27 mouse cellular contexts compared by ENCODE assay signal in the genomic region with DNA sequence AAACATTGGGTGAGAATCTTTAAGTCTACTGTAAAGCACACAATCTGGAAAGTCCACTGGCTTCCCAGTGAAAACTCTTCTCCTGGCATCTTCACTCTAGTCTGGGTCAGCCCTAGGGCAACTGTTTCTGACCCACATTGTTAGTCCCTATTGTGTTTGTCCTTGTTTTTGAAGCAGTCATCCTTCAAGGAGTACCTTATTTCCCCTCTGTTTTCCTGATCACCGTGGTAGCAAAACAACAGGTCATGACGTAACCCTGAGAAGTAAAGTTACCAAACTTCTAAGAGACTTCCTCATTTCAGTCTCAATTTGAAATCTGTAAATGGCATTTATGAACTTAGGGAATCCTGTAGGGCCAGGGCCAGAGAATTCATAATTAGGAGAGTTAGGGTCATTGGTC. TPM values are rescaled to one million over a fixed set of nuclear protein-coding genes. Genes with fewer than 3 reads are reported as not detected.
DNase-seq lines count a peak whose midpoint lies in the region; ATAC-seq and TF ChIP-seq lines count a peak whose summit lies in the region.
"Had no signal": no experiment of that assay in that cellular context is flagged by ENCODE, and none has a peak within 500 bp of the region (broad histone marks: within the 10 kb centered on the region; RNA-seq: fewer than 3 reads in every experiment).

No protein-coding gene starts in this region.

- TF ChIP-seq CTCF in Patski (IDR thresholded peaks at IDR 0.05): no peak
- no peak for TF ChIP-seq CTCF in intestine, postnatal 0 days (IDR thresholded peaks at IDR 0.05; ENCODE audit: low read depth)

- H3K36me3 ChIP-seq in intestine, postnatal 0 days (ENCODE audit: control insufficient read depth, insufficient read depth): no peaks in the 10 kb centered on the region
- H3K36me3 ChIP-seq in forebrain, embryonic 14.5 days (ENCODE audit: control insufficient read depth, insufficient read depth, low read length): no peaks in the 10 kb centered on the region
- H3K36me3 ChIP-seq: hindbrain, embryonic 15.5 days; intestine, embryonic 15.5 days; limb, embryonic 13.5 days; midbrain, embryonic 15.5 days had no signal

- no peak overlapping the region for H3K27ac ChIP-seq in intestine, postnatal 0 days (ENCODE audit: low read depth, low read length)
- no peak overlapping the region for H3K27ac ChIP-seq in forebrain, embryonic 14.5 days (ENCODE audit: low read depth, low read length)
- H3K27ac ChIP-seq: hindbrain, embryonic 15.5 days; intestine, embryonic 15.5 days; limb, embryonic 13.5 days; midbrain, embryonic 15.5 days had no signal

- POLR2A ChIA-PET in Patski (lab: Charles Lee): no interaction called here

- H3K4me3 ChIP-seq in intestine, postnatal 0 days (ENCODE audit: low read depth, low read length): no peak overlapping the region
- H3K4me3 ChIP-seq in forebrain, embryonic 14.5 days (ENCODE audit: low read depth, low read length): no peak overlapping the region
- H3K4me3 ChIP-seq: hindbrain, embryonic 15.5 days; intestine, embryonic 15.5 days; limb, embryonic 13.5 days; midbrain, embryonic 15.5 days had no signal

- no peak overlapping the region for H3K4me2 ChIP-seq in intestine, postnatal 0 days (replicated peaks; ENCODE audit: low read depth)
- H3K4me2 ChIP-seq in forebrain, embryonic 14.5 days (ENCODE audit: low read length): no peak overlapping the region
- H3K4me2 ChIP-seq: hindbrain, embryonic 15.5 days; intestine, embryonic 15.5 days; limb, embryonic 13.5 days; midbrain, embryonic 15.5 days had no signal

- ATAC-seq in Patski: peak; percentile 86
- peak; percentile 95 for ATAC-seq in megakaryocyte, adult 5-6 weeks (ENCODE audit: poor library complexity, severe bottlenecking)
- ATAC-seq in intestine, postnatal 0 days: no peak
- no peak for ATAC-seq in megakaryocyte-erythroid progenitor cell, adult 5-6 weeks (replicated peaks; ENCODE audit: low FRiP score, low TSS enrichment, poor library complexity, severe bottlenecking)
- ATAC-seq in forebrain, embryonic 14.5 days: no peak
- ATAC-seq: intestine, embryonic 15.5 days; midbrain, embryonic 15.5 days had no signal

- DNase-seq in spleen, postnatal 36 days (ENCODE audit: low spot score in 2 of 2): peak; percentile 12 to 32
- DNase-seq in spleen, postnatal 10 days (ENCODE audit: low spot score in 2 of 2): no peak
- no peak for DNase-seq in Patski (ENCODE audit: low read depth, low spot score)
- no peak for DNase-seq in forebrain, embryonic 14.5 days (ENCODE audit: low spot score)
- DNase-seq: adrenal gland, postnatal 36 days; cerebellum, adult 2 months; cerebellum, postnatal 36 days; heart, postnatal 36 days; right cerebral cortex, adult 18-20 months; thymus, postnatal 25 days had no signal

- 74% methylated on average over 2 of the region's 2 CpGs for WGBS in intestine, postnatal 0 days
- WGBS in forebrain, embryonic 14.5 days: 75% methylated on average over 2 of the region's 2 CpGs

- H3K27me3 ChIP-seq in Patski: no peaks in the 10 kb centered on the region
- H3K27me3 ChIP-seq in intestine, postnatal 0 days (replicated peaks; ENCODE audit: control insufficient read depth, insufficient read depth, low read length): no peaks in the 10 kb centered on the region
- H3K27me3 ChIP-seq in forebrain, embryonic 14.5 days (replicated peaks; ENCODE audit: control insufficient read depth, insufficient read depth, low read length): no peaks in the 10 kb centered on the region
- H3K27me3 ChIP-seq: hindbrain, embryonic 15.5 days; intestine, embryonic 15.5 days; limb, embryonic 13.5 days; midbrain, embryonic 15.5 days had no signal

- CTCF ChIA-PET in Patski (lab: Charles Lee): interaction anchor here (1.0 kb wide), 1 partner anchor 97 kb away, joined by 3 read pairs; a partner anchor contains a TSS

- no peaks in the 10 kb centered on the region for H3K4me1 ChIP-seq in intestine, postnatal 0 days (replicated peaks; ENCODE audit: control insufficient read depth, insufficient read depth, low read length)
- no peaks in the 10 kb centered on the region for H3K4me1 ChIP-seq in forebrain, embryonic 14.5 days (ENCODE audit: control insufficient read depth, insufficient read depth, low read length)
- H3K4me1 ChIP-seq: hindbrain, embryonic 15.5 days; intestine, embryonic 15.5 days; limb, embryonic 13.5 days; midbrain, embryonic 15.5 days had no signal

- in situ Hi-C loops in Patski (cut with MboI; ENCODE audit: low pct_unique_long_range_greater_than_20kb): no loop called here

- H3K9me3 ChIP-seq in intestine, postnatal 0 days (ENCODE audit: control insufficient read depth): no peaks in the 10 kb centered on the region
- H3K9me3 ChIP-seq in forebrain, embryonic 14.5 days (replicated peaks; ENCODE audit: control insufficient read depth, low read length): no peaks in the 10 kb centered on the region
- H3K9me3 ChIP-seq: hindbrain, embryonic 15.5 days; intestine, embryonic 15.5 days; limb, embryonic 13.5 days; midbrain, embryonic 15.5 days had no signal

- H3K9ac ChIP-seq in intestine, postnatal 0 days (ENCODE audit: low read depth, low read length): no peak overlapping the region
- H3K9ac ChIP-seq in forebrain, embryonic 14.5 days (ENCODE audit: low read length): no peak overlapping the region
- H3K9ac ChIP-seq: hindbrain, embryonic 15.5 days; intestine, embryonic 15.5 days; limb, embryonic 13.5 days; midbrain, embryonic 15.5 days had no signal

RNA-seq across cellular contexts. Expression of a gene that starts 12.9 kb away (rescaled TPM):
- polyA plus RNA-seq in Patski (2021): not detected
- 0.47 and 0.59 TPM in 2 replicates for total RNA-seq in megakaryocyte, adult 5-6 weeks (2015)
- not detected in 2 replicates for total RNA-seq in megakaryocyte, adult 5-6 weeks (2017)
- not detected in 2 replicates for polyA plus RNA-seq in intestine, postnatal 0 days (2015; fragmentation: Nextera tagmentation; extraction: Ambion mirVana)
- not detected in 2 replicates for total RNA-seq in megakaryocyte-erythroid progenitor cell, adult 5-6 weeks (2014; fragmentation: Nextera tagmentation)
- total RNA-seq in megakaryocyte-erythroid progenitor cell, adult 5-6 weeks (2017): not detected in 2 replicates
- not detected in 2 replicates for polyA plus RNA-seq in forebrain, embryonic 14.5 days (2014; fragmentation: Nextera tagmentation; extraction: Ambion mirVana)
- total RNA-seq: gastrocnemius, adult 8-10 months; heart, adult 18-20 months; layer of hippocampus, postnatal 10 days; left cerebral cortex, postnatal 10 days had no signal
- polyA plus RNA-seq: forebrain, embryonic 11.5 days; heart, embryonic 14.5 days; hindbrain, embryonic 15.5 days; intestine, embryonic 15.5 days; kidney, embryonic 16.5 days; large intestine, adult 2 months; limb, embryonic 13.5 days; liver, embryonic 16.5 days; midbrain, embryonic 15.5 days; neural tube, embryonic 11.5 days had no signal

RNA-seq across cellular contexts. Expression of a gene that starts 16.2 kb away (rescaled TPM):
- not detected for polyA plus RNA-seq in Patski (2021)
- total RNA-seq in megakaryocyte, adult 5-6 weeks (2015): 0.25 and 0.59 TPM in 2 replicates
- not detected in 2 replicates for total RNA-seq in megakaryocyte, adult 5-6 weeks (2017)
- not detected in 2 replicates for polyA plus RNA-seq in intestine, postnatal 0 days (2015; fragmentation: Nextera tagmentation; extraction: Ambion mirVana)
- total RNA-seq in megakaryocyte-erythroid progenitor cell, adult 5-6 weeks (2014; fragmentation: Nextera tagmentation): not detected in 2 replicates
- not detected in 2 replicates for total RNA-seq in megakaryocyte-erythroid progenitor cell, adult 5-6 weeks (2017)
- not detected in 2 replicates for polyA plus RNA-seq in forebrain, embryonic 14.5 days (2014; fragmentation: Nextera tagmentation; extraction: Ambion mirVana)
- total RNA-seq: gastrocnemius, adult 8-10 months; heart, adult 18-20 months; left cerebral cortex, postnatal 10 days had no signal
- polyA plus RNA-seq: forebrain, embryonic 11.5 days; heart, embryonic 14.5 days; hindbrain, embryonic 15.5 days; intestine, embryonic 15.5 days; kidney, embryonic 16.5 days; large intestine, adult 2 months; limb, embryonic 13.5 days; liver, embryonic 16.5 days; midbrain, embryonic 15.5 days; neural tube, embryonic 11.5 days had no signal

RNA-seq across cellular contexts. Expression of a gene that starts 21.4 kb away (rescaled TPM):
- not detected for polyA plus RNA-seq in Patski (2021)
- 0.39 and 1.6 TPM in 2 replicates for total RNA-seq in megakaryocyte, adult 5-6 weeks (2015)
- 1.5 TPM in 1 of 2 replicates, not detected in the other for total RNA-seq in megakaryocyte, adult 5-6 weeks (2017)
- polyA plus RNA-seq in intestine, postnatal 0 days (2015; fragmentation: Nextera tagmentation; extraction: Ambion mirVana): not detected in 2 replicates
- total RNA-seq in megakaryocyte-erythroid progenitor cell, adult 5-6 weeks (2014; fragmentation: Nextera tagmentation): 1.3 TPM in 1 of 2 replicates, not detected in the other
- total RNA-seq in megakaryocyte-erythroid progenitor cell, adult 5-6 weeks (2017): not detected in 2 replicates
- polyA plus RNA-seq in forebrain, embryonic 14.5 days (2014; fragmentation: Nextera tagmentation; extraction: Ambion mirVana): not detected in 2 replicates
- total RNA-seq: gastrocnemius, adult 8-10 months; heart, adult 18-20 months; heart, postnatal 36 days; left cerebral cortex, postnatal 10 days had no signal
- polyA plus RNA-seq: forebrain, embryonic 11.5 days; heart, embryonic 14.5 days; hindbrain, embryonic 15.5 days; intestine, embryonic 15.5 days; kidney, embryonic 16.5 days; limb, embryonic 13.5 days; liver, embryonic 16.5 days; midbrain, embryonic 15.5 days; neural tube, embryonic 11.5 days had no signal

RNA-seq across cellular contexts. Expression of a gene that starts 43.6 kb away (rescaled TPM):
- not detected for polyA plus RNA-seq in Patski (2021)
- total RNA-seq in megakaryocyte, adult 5-6 weeks (2015): not detected in 2 replicates
- not detected in 2 replicates for total RNA-seq in megakaryocyte, adult 5-6 weeks (2017)
- not detected in 2 replicates for polyA plus RNA-seq in intestine, postnatal 0 days (2015; fragmentation: Nextera tagmentation; extraction: Ambion mirVana)
- total RNA-seq in megakaryocyte-erythroid progenitor cell, adult 5-6 weeks (2014; fragmentation: Nextera tagmentation): not detected in 2 replicates
- total RNA-seq in megakaryocyte-erythroid progenitor cell, adult 5-6 weeks (2017): not detected in 2 replicates
- polyA plus RNA-seq in forebrain, embryonic 14.5 days (2014; fragmentation: Nextera tagmentation; extraction: Ambion mirVana): not detected in 2 replicates
- total RNA-seq: adrenal gland, postnatal 36 days; gastrocnemius, adult 8-10 months; heart, adult 18-20 months; heart, postnatal 36 days; layer of hippocampus, postnatal 10 days; left cerebral cortex, postnatal 10 days had no signal
- polyA plus RNA-seq: cerebellum, adult 2 months; forebrain, embryonic 11.5 days; heart, embryonic 14.5 days; intestine, embryonic 15.5 days; kidney, embryonic 16.5 days; large intestine, adult 2 months; limb, embryonic 13.5 days; liver, embryonic 16.5 days; midbrain, embryonic 15.5 days; neural tube, embryonic 11.5 days had no signal

RNA-seq across cellular contexts. Expression of a gene that starts 48.4 kb away (rescaled TPM):
- 0.27 TPM for polyA plus RNA-seq in Patski (2021)
- not detected in 2 replicates for total RNA-seq in megakaryocyte, adult 5-6 weeks (2015)
- not detected in 2 replicates for total RNA-seq in megakaryocyte, adult 5-6 weeks (2017)
- polyA plus RNA-seq in intestine, postnatal 0 days (2015; fragmentation: Nextera tagmentation; extraction: Ambion mirVana): 13.3 and 13.7 TPM in 2 replicates
- total RNA-seq in megakaryocyte-erythroid progenitor cell, adult 5-6 weeks (2014; fragmentation: Nextera tagmentation): not detected in 2 replicates
- total RNA-seq in megakaryocyte-erythroid progenitor cell, adult 5-6 weeks (2017): not detected in 2 replicates
- polyA plus RNA-seq in forebrain, embryonic 14.5 days (2014; fragmentation: Nextera tagmentation; extraction: Ambion mirVana): 0.05 and 0.07 TPM in 2 replicates

Comparison
In these comparisons a context has a peak if more than half of its experiments do, and no peak if none do; other contexts are left out.
1. DNase-seq: peak in spleen, postnatal 36 days (2 of 2); none in spleen, postnatal 10 days (0 of 2), Patski (single experiment) and forebrain, embryonic 14.5 days (single experiment).
2. ATAC-seq: peak in Patski (single experiment) and megakaryocyte, adult 5-6 weeks (single experiment); none in intestine, postnatal 0 days (single experiment), megakaryocyte-erythroid progenitor cell, adult 5-6 weeks (single experiment) and forebrain, embryonic 14.5 days (single experiment).